Mouse (Mus musculus): ENCODE measurements at regions not wholly inside any gene's neighbourhood (a gene's known extent, or its start where the extent isn't known, plus 50 kb on each side); places are given as distances from the start of the nearest gene placed in this dataset.

GRCm38 (mm10) chr13:107495161-107495732 is 473.3 kb upstream of the Kif2a start:
- no peak for TF ChIP-seq CTCF (IDR thresholded peaks at IDR 0.05; ENCODE audit: borderline replicate concordance, insufficient read depth, low read depth, low read length)
- no peak for TF ChIP-seq POLR2A (IDR thresholded peaks at IDR 0.05; ENCODE audit: borderline replicate concordance, insufficient read depth, low read length)

Data from cerebellum, adult 2 months (tissue).